ENCODE assay signal across 30 mouse cellular contexts in genomic region chr10:93265833-93266232, GRCm38 (mm10). TPM values are rescaled to one million over a fixed set of nuclear protein-coding genes. Genes with fewer than 3 reads are reported as not detected.
DNase-seq lines count a peak whose midpoint lies in the region; ATAC-seq and TF ChIP-seq lines count a peak whose summit lies in the region.
"Had no signal": no experiment of that assay in that cellular context is flagged by ENCODE, and none has a peak within 500 bp of the region (broad histone marks: within the 10 kb centered on the region; RNA-seq: fewer than 3 reads in every experiment).

No protein-coding gene starts in this region.

- peaks cover 56% of the 10 kb centered on the region for H3K4me1 ChIP-seq in olfactory bulb, adult 2 months (ENCODE audit: control insufficient read depth, insufficient read depth, low read length)
- H3K4me1 ChIP-seq in hindbrain, embryonic 16.5 days (ENCODE audit: control insufficient read depth, insufficient read depth, low read depth, low read length): peaks cover 32% of the 10 kb centered on the region

- no peaks in the 10 kb centered on the region for H3K27me3 ChIP-seq in hindbrain, embryonic 16.5 days (replicated peaks; ENCODE audit: control insufficient read depth, insufficient read depth, low read length)
- H3K27me3 ChIP-seq: embryonic facial prominence, embryonic 13.5 days; forebrain, embryonic 12.5 days; forebrain, embryonic 15.5 days; heart, embryonic 13.5 days; hindbrain, embryonic 12.5 days; hindbrain, embryonic 15.5 days; intestine, embryonic 15.5 days had no signal

- DNase-seq in gastrocnemius, postnatal 14 days: peak; percentile 2
- no peak for DNase-seq in gastrocnemius, postnatal 10 days
- DNase-seq in left cerebral cortex, adult 2 months (ENCODE audit: extremely low spot score in 1 of 2, low spot score in 2 of 2): no peak
- no peak for DNase-seq in left cerebral cortex, adult 8-10 months (ENCODE audit: low spot score in 2 of 2)
- peak; percentile 57 for DNase-seq in brain, adult 2 months (ENCODE audit: low read depth, low spot score)
- no peak for DNase-seq in adrenal gland, postnatal 14 days
- DNase-seq: adrenal gland, adult 8-10 months; adrenal gland, postnatal 36 days; cerebellum, adult 11-12 months; cerebellum, adult 8-10 months; cerebellum, postnatal 14 days; embryo, embryonic 11 days; gastrocnemius, postnatal 25 days; heart, adult 2 months; kidney, adult 11 months; kidney, adult 8-10 months had no signal

- no peak for TF ChIP-seq POLR2A in olfactory bulb, adult 2 months (IDR thresholded peaks at IDR 0.05; ENCODE audit: insufficient read depth, low read depth, low read length)

- no peak overlapping the region for H3K4me3 ChIP-seq in left cerebral cortex, adult 2 months
- no peak overlapping the region for H3K4me3 ChIP-seq in olfactory bulb, adult 2 months (ENCODE audit: insufficient read depth, low read depth, low read length)
- no peak overlapping the region for H3K4me3 ChIP-seq in hindbrain, embryonic 16.5 days (ENCODE audit: low read length)
- H3K4me3 ChIP-seq: embryonic facial prominence, embryonic 10.5 days; embryonic facial prominence, embryonic 13.5 days; erythroblast, embryonic 14.5 days; forebrain, embryonic 12.5 days; forebrain, embryonic 15.5 days; heart, adult 2 months; heart, embryonic 10.5 days; heart, embryonic 13.5 days; hindbrain, embryonic 12.5 days; hindbrain, embryonic 15.5 days; intestine, embryonic 15.5 days had no signal

- no peaks in the 10 kb centered on the region for H3K9me3 ChIP-seq in hindbrain, embryonic 16.5 days (ENCODE audit: control insufficient read depth, low read length)
- H3K9me3 ChIP-seq: embryonic facial prominence, embryonic 10.5 days; embryonic facial prominence, embryonic 13.5 days; forebrain, embryonic 12.5 days; forebrain, embryonic 15.5 days; heart, embryonic 10.5 days; heart, embryonic 13.5 days; hindbrain, embryonic 12.5 days; hindbrain, embryonic 15.5 days; intestine, embryonic 15.5 days had no signal

- no peak overlapping the region for H3K9ac ChIP-seq in hindbrain, embryonic 16.5 days (ENCODE audit: low read depth, low read length)
- H3K9ac ChIP-seq: embryonic facial prominence, embryonic 13.5 days; forebrain, embryonic 12.5 days; forebrain, embryonic 15.5 days; heart, embryonic 13.5 days; hindbrain, embryonic 12.5 days; hindbrain, embryonic 15.5 days; intestine, embryonic 15.5 days had no signal

- no peaks in the 10 kb centered on the region for H3K36me3 ChIP-seq in hindbrain, embryonic 16.5 days (ENCODE audit: control insufficient read depth, insufficient read depth, low read length)
- H3K36me3 ChIP-seq: forebrain, embryonic 12.5 days; forebrain, embryonic 15.5 days; hindbrain, embryonic 15.5 days had no signal

- no peak overlapping the region for H3K4me2 ChIP-seq in hindbrain, embryonic 16.5 days (ENCODE audit: low read length)
- H3K4me2 ChIP-seq: embryonic facial prominence, embryonic 13.5 days; forebrain, embryonic 12.5 days; forebrain, embryonic 15.5 days; heart, embryonic 13.5 days; hindbrain, embryonic 12.5 days; hindbrain, embryonic 15.5 days; intestine, embryonic 15.5 days had no signal

- H3K27ac ChIP-seq in left cerebral cortex, adult 2 months: peak overlapping the region; percentile 75
- H3K27ac ChIP-seq in olfactory bulb, adult 2 months (ENCODE audit: insufficient read depth, low read depth, low read length): peak overlapping the region; percentile 19; the same call in 1 of the 2 replicates
- no peak overlapping the region for H3K27ac ChIP-seq in hindbrain, embryonic 16.5 days (ENCODE audit: low read depth, low read length)
- H3K27ac ChIP-seq: embryonic facial prominence, embryonic 10.5 days; embryonic facial prominence, embryonic 13.5 days; forebrain, embryonic 12.5 days; forebrain, embryonic 15.5 days; heart, adult 2 months; heart, embryonic 10.5 days; heart, embryonic 13.5 days; hindbrain, embryonic 12.5 days; hindbrain, embryonic 15.5 days; intestine, embryonic 15.5 days had no signal

- ATAC-seq in hindbrain, embryonic 16.5 days: no peak
- ATAC-seq: activated CD4-positive, CD25-positive, alpha-beta regulatory T cell, adult 4 months; CD4-positive, CD25-positive, alpha-beta regulatory T cell, adult 4 months; forebrain, embryonic 15.5 days; intestine, embryonic 15.5 days had no signal

- intact Hi-C loops in gastrocnemius, postnatal 14 days (cut with DNase I; ENCODE audit: low total_unique reads): no loop called here
- intact Hi-C loops in left cerebral cortex, adult 2 months (cut with DNase I): loop anchor here (1.0 kb wide), 1 partner anchor 9 kb away; no protein-coding TSS in a partner anchor

- TF ChIP-seq CTCF in left cerebral cortex, adult 2 months (IDR thresholded peaks at IDR 0.05): no peak
- no peak for TF ChIP-seq CTCF in olfactory bulb, adult 2 months (IDR thresholded peaks at IDR 0.05; ENCODE audit: insufficient read depth, low read depth, low read length)

- WGBS in olfactory bulb, adult 2 months: 55% methylated on average over 9 of the region's 9 CpGs
- 82% methylated on average over 9 of the region's 9 CpGs for WGBS in hindbrain, embryonic 16.5 days

RNA-seq across cellular contexts. Expression of gene Elk3, which starts 45.1 kb away (rescaled TPM):
- total RNA-seq in gastrocnemius, postnatal 14 days (2021): 10 to 100 TPM; 31.7 to 32.9 TPM
- total RNA-seq in gastrocnemius, postnatal 10 days (2021): 10 to 100 TPM; 41.9 to 46.7 TPM
- 10 to 100 TPM in 1 of 2 experiments, 1 to 10 TPM in 1; 8.6 to 11.9 TPM for total RNA-seq in left cerebral cortex, adult 2 months (2021)
- 10 to 100 TPM in 2 of 4 experiments, 1 to 10 TPM in 2; 7.4 to 12.3 (median 9.6) TPM for total RNA-seq in left cerebral cortex, adult 8-10 months (2022)
- not detected in 2 replicates for polyA plus RNA-seq in olfactory bulb, adult 2 months (2012; ENCODE audit: insufficient read depth, insufficient read length, low replicate concordance, missing spikeins)
- polyA plus RNA-seq in hindbrain, embryonic 16.5 days (2015; fragmentation: Nextera tagmentation; extraction: Ambion mirVana): 4.1 and 8.8 TPM in 2 replicates
- total RNA-seq in adrenal gland, postnatal 14 days (2021): 50.4 and 58.0 TPM in 2 replicates

Comparison
In these comparisons a context has a peak if more than half of its experiments do, and no peak if none do; other contexts are left out.
1. DNase-seq: peak in gastrocnemius, postnatal 14 days (single experiment) and brain, adult 2 months (single experiment); none in gastrocnemius, postnatal 10 days (single experiment), left cerebral cortex, adult 2 months (0 of 2), left cerebral cortex, adult 8-10 months (0 of 2) and adrenal gland, postnatal 14 days (single experiment).